Mouse (Mus musculus): ENCODE measurements around the gene Pacs2. TPM values are rescaled to one million over a fixed set of nuclear protein-coding genes. Genes with fewer than 3 reads are reported as not detected.

Gene Pacs2
- total and polyA plus RNA-seq, 3 experiments, result 29.8 to 69.7 (median 62.5) TPM

- Histone ChIP-seq H3K9ac (ENCODE audit: control insufficient read depth, low read depth, low read length, poor library complexity, severe bottlenecking) (no peak overlapping the region), H3K79me2 (ENCODE audit: control insufficient read depth, insufficient read depth, low read length, poor library complexity) (no peaks in the 10 kb centered on the region), H3K27me3 (ENCODE audit: control insufficient read depth in 1 of 2, insufficient read depth in 2 of 2, low read length in 2 of 2) (no peaks in the 10 kb centered on the region), H3K36me3 (ENCODE audit: control insufficient read depth in 1 of 2, insufficient read depth in 2 of 2, low read length in 2 of 2) (peaks cover 0 to 63% of the 10 kb centered on the region in 2 experiments; a peak in 2 of 4 replicates), H3K4me1 (ENCODE audit: control insufficient read depth in 1 of 2, insufficient read depth in 2 of 2, low read length in 2 of 2) (no peaks in the 10 kb centered on the region), H3K4me3 (ENCODE audit: control insufficient read depth in 1 of 2, insufficient read depth in 1 of 2, low read depth in 2 of 2, low read length in 2 of 2) (no peak overlapping the region), H3K9me3 (replicated peaks; ENCODE audit: insufficient read depth, low read length) (no peaks in the 10 kb centered on the region), H3K27ac (ENCODE audit: control insufficient read depth, low read depth, low read length) (no peak overlapping the region)
- DNase-seq (ENCODE audit: low read depth, low spot score), result no peak
- TF ChIP-seq MYB (IDR thresholded peaks at IDR 0.05; ENCODE audit: low read depth, low read length) (no peak), RCOR1 (IDR thresholded peaks at IDR 0.05; ENCODE audit: low read depth, low read length) (no peak), SIN3A (IDR thresholded peaks at IDR 0.05; ENCODE audit: low read length) (no peak), CTCF (IDR thresholded peaks at IDR 0.05 in 2 of 3, conservative IDR thresholded peaks at IDR 0.05 in 1 of 3; ENCODE audit: control insufficient read depth in 1 of 3, insufficient read depth in 1 of 3, low read depth in 2 of 3, low read length in 3 of 3, poor library complexity in 1 of 3, severe bottlenecking in 1 of 3) (no peak), MAX (IDR thresholded peaks at IDR 0.05; ENCODE audit: low read length) (no peak), UBTF (IDR thresholded peaks at IDR 0.05; ENCODE audit: borderline replicate concordance, insufficient read depth, low read depth, low read length) (no peak), POLR2AphosphoS5 (IDR thresholded peaks at IDR 0.05; ENCODE audit: borderline replicate concordance, low read depth, low read length) (no peak), RAD21 (IDR thresholded peaks at IDR 0.05; ENCODE audit: low read depth, low read length) (no peak), NELFE (IDR thresholded peaks at IDR 0.05; ENCODE audit: low read depth, low read length) (no peak), E2F4 (IDR thresholded peaks at IDR 0.05; ENCODE audit: borderline replicate concordance, low read depth, low read length) (no peak), USF1 (IDR thresholded peaks at IDR 0.05; ENCODE audit: low read depth, low read length) (no peak), GABPA (IDR thresholded peaks at IDR 0.05; ENCODE audit: low read depth, low read length) (no peak), GATA1 (IDR thresholded peaks at IDR 0.05; ENCODE audit: low read depth, low read length) (no peak), KAT2A (conservative IDR thresholded peaks at IDR 0.05; ENCODE audit: low read depth, low read length) (no peak), SMC3 (IDR thresholded peaks at IDR 0.05; ENCODE audit: low read depth, low read length) (no peak), MXI1 (IDR thresholded peaks at IDR 0.05; ENCODE audit: low read depth, low read length) (no peak), MEF2A (IDR thresholded peaks at IDR 0.05; ENCODE audit: extremely low read depth, insufficient replicate concordance, low read depth, low read length, poor library complexity, severe bottlenecking) (no peak), TCF12 (IDR thresholded peaks at IDR 0.05; ENCODE audit: low read depth, low read length) (no peak), ZNF384 (IDR thresholded peaks at IDR 0.05; ENCODE audit: low read depth, low read length) (no peak)
Measured at GRCm38 (mm10) chr12:112977156-112977555, 37.2 kb upstream of the Pacs2 start.

GRCm38 (mm10) chr12:112982031-112982430, 32.3 kb upstream of the Pacs2 start:
- TF ChIP-seq KAT2A (conservative IDR thresholded peaks at IDR 0.05; ENCODE audit: low read depth, low read length) (no peak), USF1 (IDR thresholded peaks at IDR 0.05; ENCODE audit: low read depth, low read length) (0 out of 2 replicates have a peak, but pooled peaks have one; percentile 44)
- Histone ChIP-seq H3K9me3 (replicated peaks; ENCODE audit: insufficient read depth, low read length) (no peaks in the 10 kb centered on the region), H3K4me1 (ENCODE audit: control insufficient read depth in 1 of 2, insufficient read depth in 2 of 2, low read length in 2 of 2) (no peaks in the 10 kb centered on the region), H3K79me2 (ENCODE audit: control insufficient read depth, insufficient read depth, low read length, poor library complexity) (no peaks in the 10 kb centered on the region), H3K36me3 (ENCODE audit: control insufficient read depth in 1 of 2, insufficient read depth in 2 of 2, low read length in 2 of 2) (peaks cover 0 to 71% of the 10 kb centered on the region in 2 experiments; a peak in 2 of 4 replicates), H3K27me3 (ENCODE audit: control insufficient read depth in 1 of 2, insufficient read depth in 2 of 2, low read length in 2 of 2) (no peaks in the 10 kb centered on the region), H3K27ac (ENCODE audit: control insufficient read depth, low read depth, low read length) (no peak overlapping the region), H3K9ac (ENCODE audit: control insufficient read depth, low read depth, low read length, poor library complexity, severe bottlenecking) (no peak overlapping the region), H3K4me3 (ENCODE audit: control insufficient read depth in 1 of 2, insufficient read depth in 1 of 2, low read depth in 2 of 2, low read length in 2 of 2) (no peak overlapping the region)
- no peak for DNase-seq (ENCODE audit: low read depth, low spot score)

Data from MEL (cell line).